Mouse (Mus musculus) frontal cortex, postnatal 10 days (tissue): ENCODE measurements at regions not wholly inside any gene's neighbourhood (a gene's known extent, or its start where the extent isn't known, plus 50 kb on each side); places are given as distances from the start of the nearest gene placed in this dataset.

ENCODE experiments used
- DNase-seq, 2 experiments: peaks; one replicate each; pipeline ENCODE4 v3.0.0; 2022; ENCODE audit warnings: low spot score in 2 of 2, mixed read lengths in 1 of 2

DNA sequence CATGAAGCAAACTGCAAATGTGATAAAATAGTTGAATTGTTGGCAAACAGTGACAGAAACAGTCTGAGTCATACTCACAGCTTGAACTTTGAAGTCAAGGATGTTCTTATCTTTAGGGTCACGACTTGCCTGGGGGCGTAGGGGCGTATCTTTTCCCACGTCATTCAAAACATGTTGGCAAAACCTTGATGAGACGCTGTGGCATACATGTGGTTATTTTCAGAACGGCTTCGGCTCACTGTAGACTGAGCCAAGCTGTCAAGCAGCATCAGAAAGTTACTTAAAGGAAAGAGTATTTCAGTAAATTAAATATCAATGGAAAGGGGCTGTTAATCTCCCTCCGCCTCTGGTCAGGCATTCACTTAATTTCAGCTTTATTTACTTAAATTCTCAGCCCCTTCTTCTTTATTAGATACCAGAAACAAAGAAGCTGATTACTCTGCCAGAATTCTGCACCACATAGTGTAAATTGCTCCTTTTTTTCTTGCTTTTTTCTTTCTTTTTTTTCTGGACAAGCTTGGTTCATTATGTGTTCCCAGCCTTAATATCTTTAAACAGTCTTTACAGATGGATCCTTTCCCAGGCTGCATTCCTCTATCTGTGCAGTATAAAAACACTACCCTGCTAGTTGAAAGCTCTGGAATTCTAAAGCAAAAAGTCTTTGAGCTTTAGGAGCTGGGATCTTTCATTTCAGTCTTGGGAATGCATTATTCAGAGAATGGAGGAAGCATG lies 302.9 kb upstream of the Epha3 start:
- peak in 1 of 2 experiments; percentile 5 for DNase-seq

DNA sequence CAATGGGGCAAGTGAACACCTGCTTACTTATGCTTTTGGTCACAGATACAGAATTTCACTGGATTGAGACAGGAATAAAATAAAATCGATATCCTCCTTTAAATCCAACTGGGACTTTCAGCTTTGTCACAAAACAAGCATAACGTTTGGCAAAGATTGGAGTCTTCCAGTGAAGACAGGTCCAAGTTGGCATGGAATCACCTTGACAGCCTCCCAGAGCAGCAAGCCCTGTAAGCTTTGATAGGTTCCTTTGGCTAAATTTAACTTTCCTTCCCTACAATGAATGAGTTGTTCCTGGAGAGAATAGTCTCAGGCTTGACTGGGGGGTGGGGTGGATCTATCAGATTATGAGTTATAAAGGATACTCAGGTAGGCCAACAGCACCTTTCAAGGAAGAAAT lies 302.1 kb upstream of the Epha3 start:
- DNase-seq: no peak

GRCm38 (mm10) chr16:64145687-64146535 lies 281.9 kb upstream of the Epha3 start:
- no peak for DNase-seq
